Mouse (Mus musculus) MEL (cell line): ENCODE results near the gene Atrip. TPM values are rescaled to one million over a fixed set of nuclear protein-coding genes. Genes with fewer than 3 reads are reported as not detected.

Experiments used
- DNase-seq: peaks from one replicate; pipeline ENCODE4 v3.0.0; 2011; ENCODE audit warnings: low read depth, low spot score
- H3K27ac ChIP-seq: 2 replicates; pipeline ENCODE4 v1.5.1; 2012; ENCODE audit warnings: low read depth, mild to moderate bottlenecking, control low read depth, low read length, moderate library complexity; ENCODE audit not compliant: control insufficient read depth
- H3K27me3 ChIP-seq, 2 experiments: fragments of 150-350 bp in 1 of 2; sonication (generic) in 1 of 2; 2 replicates each; pipeline ENCODE4 v1.6.1; 2012; ENCODE audit warnings: low read length in 2 of 2, mild to moderate bottlenecking in 2 of 2, improper control_type of control experiment in 1 of 2, moderate library complexity in 1 of 2; ENCODE audit not compliant: insufficient read depth in 2 of 2, control insufficient read depth in 1 of 2
- H3K36me3 ChIP-seq, 2 experiments: 2 replicates each; pipeline ENCODE4 v1.6.1; 2012 to 2014; ENCODE audit warnings: low read length in 2 of 2, improper control_type of control experiment in 1 of 2, inconsistent platforms in 1 of 2, mild to moderate bottlenecking in 1 of 2; ENCODE audit not compliant: insufficient read depth in 2 of 2, control insufficient read depth in 1 of 2
- H3K4me1 ChIP-seq, 2 experiments: fragments of 150-350 bp in 1 of 2; sonication (generic) in 1 of 2; 2 replicates each; pipeline ENCODE4 v1.6.1; 2012; ENCODE audit warnings: low read length in 2 of 2, improper control_type of control experiment in 1 of 2, mild to moderate bottlenecking in 1 of 2; ENCODE audit not compliant: insufficient read depth in 2 of 2, control insufficient read depth in 1 of 2
- H3K4me3 ChIP-seq, 2 experiments: fragments of 150-350 bp in 1 of 2; sonication (generic) in 1 of 2; 2 replicates each; pipeline ENCODE4 v1.5.1; 2012; ENCODE audit warnings: low read depth in 2 of 2, low read length in 2 of 2, mild to moderate bottlenecking in 2 of 2, moderate library complexity in 2 of 2, control low read depth in 1 of 2, improper control_type of control experiment in 1 of 2; ENCODE audit not compliant: control insufficient read depth in 1 of 2, insufficient read depth in 1 of 2
- H3K79me2 ChIP-seq: 2 replicates; pipeline ENCODE4 v1.6.1; 2012; ENCODE audit warnings: mild to moderate bottlenecking, low read length, moderate library complexity; ENCODE audit not compliant: control insufficient read depth, poor library complexity, insufficient read depth
- H3K9ac ChIP-seq: 2 replicates; pipeline ENCODE4 v1.6.1; 2012; ENCODE audit warnings: low read depth, mild to moderate bottlenecking, control low read depth, low read length, moderate library complexity; ENCODE audit not compliant: control insufficient read depth, poor library complexity, severe bottlenecking
- H3K9me3 ChIP-seq: fragments of 150-350 bp; sonication (generic); replicated peaks from 2 replicates; pipeline ENCODE4 v1.6.1; 2012; ENCODE audit warnings: mild to moderate bottlenecking, low read length, improper control_type of control experiment, moderate library complexity; ENCODE audit not compliant: insufficient read depth
- CHD1 ChIP-seq: IDR thresholded peaks from 2 replicates; pipeline ENCODE4 v1.6.1; 2012; ENCODE audit warnings: low read depth, mild to moderate bottlenecking, inconsistent platforms, low read length, improper control_type of control experiment
- CTCF ChIP-seq, 3 experiments: IDR thresholded peaks in 2 of 3; conservative IDR thresholded peaks in 1 of 3; 2 replicates each; pipeline ENCODE4 v1.5.1; 2011 to 2012; ENCODE audit warnings: low read length in 3 of 3, low read depth in 2 of 3, mild to moderate bottlenecking in 2 of 3, improper control_type of control experiment in 1 of 3, inconsistent platforms in 1 of 3, mixed read lengths in 1 of 3, moderate library complexity in 1 of 3; ENCODE audit not compliant: control insufficient read depth in 1 of 3, insufficient read depth in 1 of 3, poor library complexity in 1 of 3, severe bottlenecking in 1 of 3
- EP300 ChIP-seq, 2 experiments: IDR thresholded peaks; 2 replicates each; pipeline ENCODE4 v1.6.1; 2011; ENCODE audit warnings: improper control_type of control experiment in 2 of 2, low read length in 2 of 2, low read depth in 1 of 2, mild to moderate bottlenecking in 1 of 2
- GABPA ChIP-seq: IDR thresholded peaks from 2 replicates; pipeline ENCODE4 v1.6.1; 2012; ENCODE audit warnings: low read depth, mild to moderate bottlenecking, inconsistent platforms, low read length, improper control_type of control experiment, moderate library complexity
- GATA1 ChIP-seq: IDR thresholded peaks from 2 replicates; pipeline ENCODE4 v1.6.1; 2011; ENCODE audit warnings: low read depth, low read length, improper control_type of control experiment
- JUND ChIP-seq: IDR thresholded peaks from 2 replicates; pipeline ENCODE4 v1.6.1; 2011; ENCODE audit warnings: low read depth, mild to moderate bottlenecking, improper control_type of control experiment, low read length
- MAX ChIP-seq: IDR thresholded peaks from 2 replicates; pipeline ENCODE4 v1.6.1; 2011; ENCODE audit warnings: low read length, improper control_type of control experiment
- MAZ ChIP-seq: IDR thresholded peaks from 2 replicates; pipeline ENCODE4 v1.6.1; 2012; ENCODE audit warnings: low read depth, mild to moderate bottlenecking, inconsistent platforms, low read length, improper control_type of control experiment
- MEF2A ChIP-seq: IDR thresholded peaks from 2 replicates; pipeline ENCODE4 v1.6.1; 2014; ENCODE audit warnings: low read depth, mild to moderate bottlenecking, inconsistent platforms, low read length, improper control_type of control experiment; ENCODE audit not compliant: poor library complexity, insufficient replicate concordance, severe bottlenecking; ENCODE audit errors: extremely low read depth
- MXI1 ChIP-seq: IDR thresholded peaks from 2 replicates; pipeline ENCODE4 v1.6.1; 2011; ENCODE audit warnings: mild to moderate bottlenecking, low read depth, low read length, improper control_type of control experiment
- MYC ChIP-seq: IDR thresholded peaks from 2 replicates; pipeline ENCODE4 v1.6.1; 2011; ENCODE audit warnings: low read depth, mild to moderate bottlenecking, low read length, improper control_type of control experiment, moderate library complexity
- NELFE ChIP-seq: IDR thresholded peaks from 2 replicates; pipeline ENCODE4 v1.6.1; 2011; ENCODE audit warnings: low read depth, low read length, improper control_type of control experiment
- NRF1 ChIP-seq: IDR thresholded peaks from 2 replicates; pipeline ENCODE4 v1.6.1; 2014; ENCODE audit warnings: low read depth, mild to moderate bottlenecking, inconsistent platforms, low read length, improper control_type of control experiment, moderate library complexity; ENCODE audit not compliant: poor library complexity, insufficient read depth, severe bottlenecking
- POLR2A ChIP-seq, 2 experiments: IDR thresholded peaks; 2 replicates each; pipeline ENCODE4 v1.6.1; 2011 to 2012; ENCODE audit warnings: low read length in 2 of 2, mild to moderate bottlenecking in 2 of 2, control low read depth in 1 of 2, improper control_type of control experiment in 1 of 2, low read depth in 1 of 2, moderate library complexity in 1 of 2; ENCODE audit not compliant: control insufficient read depth in 1 of 2, insufficient read depth in 1 of 2, poor library complexity in 1 of 2
- POLR2AphosphoS2 ChIP-seq: IDR thresholded peaks from 2 replicates; pipeline ENCODE4 v1.6.1; 2011; ENCODE audit warnings: low read length, improper control_type of control experiment
- POLR2AphosphoS5 ChIP-seq: IDR thresholded peaks from 2 replicates; pipeline ENCODE4 v1.6.1; 2012; ENCODE audit warnings: low read depth, borderline replicate concordance, mild to moderate bottlenecking, inconsistent platforms, low read length, moderate library complexity, mixed read lengths
- RCOR1 ChIP-seq: IDR thresholded peaks from 2 replicates; pipeline ENCODE4 v1.6.1; 2012; ENCODE audit warnings: low read depth, mild to moderate bottlenecking, inconsistent platforms, low read length, improper control_type of control experiment
- SMC3 ChIP-seq: IDR thresholded peaks from 2 replicates; pipeline ENCODE4 v1.6.1; 2011; ENCODE audit warnings: low read depth, low read length, improper control_type of control experiment
- TBP ChIP-seq: IDR thresholded peaks from 2 replicates; pipeline ENCODE4 v1.8.0; 2011; ENCODE audit warnings: low read depth, low read length, improper control_type of control experiment
- TCF12 ChIP-seq: IDR thresholded peaks from 2 replicates; pipeline ENCODE4 v1.6.1; 2014; ENCODE audit warnings: low read depth, mild to moderate bottlenecking, inconsistent platforms, low read length, improper control_type of control experiment, moderate library complexity
- USF1 ChIP-seq: IDR thresholded peaks from 2 replicates; pipeline ENCODE4 v1.6.1; 2014; ENCODE audit warnings: low read depth, mild to moderate bottlenecking, inconsistent platforms, low read length, improper control_type of control experiment, moderate library complexity
- USF2 ChIP-seq, 2 experiments: IDR thresholded peaks; 2 replicates each; pipeline ENCODE4 v1.6.1; 2011 to 2012; ENCODE audit warnings: improper control_type of control experiment in 2 of 2, low read length in 2 of 2, borderline replicate concordance in 1 of 2, inconsistent platforms in 1 of 2, low read depth in 1 of 2, mild to moderate bottlenecking in 1 of 2; ENCODE audit not compliant: insufficient read depth in 1 of 2
- polyA plus RNA-seq, 2 experiments: library from polyadenylated mRNA; stranded (reverse) in 1 of 2; unstranded in 1 of 2; fragments of >175 nt in 1 of 2; fragments of >200 nt in 1 of 2; gene quantifications; 2 replicates each; pipeline versions ENCODE4 v1.2.1 to v1.2.4; 2012; ENCODE audit warnings: low replicate concordance in 2 of 2, low read depth in 1 of 2; ENCODE audit not compliant: insufficient read length in 2 of 2, insufficient read depth in 1 of 2, missing spikeins in 1 of 2
- total RNA-seq: library from RNA; depleted of rRNA; stranded (reverse); fragments of 300-350 nt; gene quantifications from 2 replicates; pipeline ENCODE4 v1.2.3, GENCODE M21; 2012

Gene Atrip
- total and polyA plus RNA-seq, 3 experiments, result 18.4 to 35.3 TPM; not detected in 1

DNA sequence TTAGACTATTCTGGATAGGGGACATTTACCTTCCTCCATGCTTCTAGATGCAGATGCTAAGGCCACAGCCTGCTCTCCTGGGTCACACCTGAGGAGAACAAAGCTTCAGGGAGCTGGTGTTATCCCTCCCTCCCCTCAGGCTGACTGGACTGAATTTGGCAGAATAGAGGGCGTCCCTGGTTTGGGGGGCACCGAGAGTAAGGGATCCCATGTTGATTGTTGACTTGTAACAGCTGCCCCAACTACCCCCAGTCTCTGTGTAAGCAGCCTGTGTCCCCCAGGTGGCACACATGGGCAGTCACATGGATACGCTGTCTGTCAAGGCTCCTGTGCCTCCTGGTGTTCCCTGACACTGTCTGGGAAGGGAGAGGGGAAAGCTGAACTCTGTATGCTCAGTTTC is 45.5 kb downstream of the Atrip start:
- peaks cover 0 to 7% of the 10 kb centered on the region in 2 experiments; a peak in 2 of 4 replicates for H3K36me3 ChIP-seq
- H3K27ac ChIP-seq, result no peak overlapping the region
- TF ChIP-seq SMC3 (no peak), CTCF (IDR thresholded peaks at IDR 0.05 in 2 of 3, conservative IDR thresholded peaks at IDR 0.05 in 1 of 3; ENCODE audit: control insufficient read depth in 1 of 3, insufficient read depth in 1 of 3, low read depth in 2 of 3, low read length in 3 of 3, poor library complexity in 1 of 3, severe bottlenecking in 1 of 3) (no peak), USF1 (no peak), POLR2A (IDR thresholded peaks at IDR 0.05; ENCODE audit: control insufficient read depth in 1 of 2, insufficient read depth in 1 of 2, low read depth in 1 of 2, low read length in 2 of 2, poor library complexity in 1 of 2) (no peak), TBP (no peak)
- no peaks in the 10 kb centered on the region for H3K79me2 ChIP-seq
- peaks cover 5 to 11% of the 10 kb centered on the region in 2 experiments for H3K4me1 ChIP-seq
- no peak overlapping the region for H3K4me3 ChIP-seq
- no peak overlapping the region for H3K9ac ChIP-seq
- H3K27me3 ChIP-seq, result no peaks in the 10 kb centered on the region
- no peaks in the 10 kb centered on the region for H3K9me3 ChIP-seq
- DNase-seq, result no peak

DNA sequence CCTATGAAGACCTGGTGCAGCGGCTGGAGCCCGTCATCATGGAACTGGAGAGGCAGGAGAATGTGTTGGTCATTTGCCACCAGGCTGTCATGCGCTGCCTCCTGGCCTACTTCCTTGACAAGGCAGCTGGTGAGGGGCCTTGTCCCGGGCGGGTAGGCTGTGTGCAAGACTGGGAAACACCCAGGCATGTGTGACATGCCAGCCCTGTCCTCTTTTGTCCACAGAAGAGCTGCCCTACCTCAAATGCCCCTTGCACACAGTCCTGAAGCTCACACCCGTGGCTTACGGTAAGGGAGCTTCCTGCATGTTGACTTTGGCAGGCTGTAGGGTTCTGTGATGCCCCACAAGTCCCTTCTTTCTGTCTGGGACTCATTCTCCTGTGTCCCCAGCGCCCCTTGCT is 46.4 kb downstream of the Atrip start:
- peaks cover 3 to 5% of the 10 kb centered on the region in 2 experiments for H3K4me1 ChIP-seq
- H3K79me2 ChIP-seq, result no peaks in the 10 kb centered on the region
- H3K36me3 ChIP-seq, result peaks cover 0 to 3% of the 10 kb centered on the region in 2 experiments; a peak in 1 of 4 replicates
- no peak overlapping the region for H3K27ac ChIP-seq
- no peak for DNase-seq
- TF ChIP-seq NELFE, result no peak
- TF ChIP-seq CTCF (IDR thresholded peaks at IDR 0.05 in 2 of 3, conservative IDR thresholded peaks at IDR 0.05 in 1 of 3; ENCODE audit: control insufficient read depth in 1 of 3, insufficient read depth in 1 of 3, low read depth in 2 of 3, low read length in 3 of 3, poor library complexity in 1 of 3, severe bottlenecking in 1 of 3), result no peak
- no peak for TF ChIP-seq GATA1
- no peak for TF ChIP-seq POLR2AphosphoS2
- TF ChIP-seq RCOR1, result no peak
- no peak for TF ChIP-seq TCF12
- no peak for TF ChIP-seq NRF1
- no peak for TF ChIP-seq POLR2AphosphoS5
- no peak for TF ChIP-seq MYC
- no peak for TF ChIP-seq EP300 (IDR thresholded peaks at IDR 0.05; ENCODE audit: low read depth in 1 of 2, low read length in 2 of 2)
- no peak for TF ChIP-seq MXI1
- TF ChIP-seq USF2 (IDR thresholded peaks at IDR 0.05; ENCODE audit: borderline replicate concordance in 1 of 2, insufficient read depth in 1 of 2, low read depth in 1 of 2, low read length in 2 of 2), result no peak
- no peak for TF ChIP-seq MEF2A
- TF ChIP-seq MAX, result no peak
- no peak for TF ChIP-seq MAZ
- TF ChIP-seq CHD1, result no peak
- TF ChIP-seq TBP, result no peak
- TF ChIP-seq JUND, result no peak
- TF ChIP-seq GABPA, result no peak
- no peaks in the 10 kb centered on the region for H3K9me3 ChIP-seq
- H3K4me3 ChIP-seq, result no peak overlapping the region
- H3K9ac ChIP-seq, result no peak overlapping the region
- H3K27me3 ChIP-seq, result no peaks in the 10 kb centered on the region
